Mouse (Mus musculus) adrenal gland, postnatal 14 days (tissue): Measurements from ENCODE around the gene Kpna7. TPM values are rescaled to one million over a fixed set of nuclear protein-coding genes. Genes with fewer than 3 reads are reported as not detected.
"Not testable (repeated sequence)": the region's sequence is repeated elsewhere in the genome, so short reads cannot be mapped to it uniquely, and the experiment has no call there.

Experiments used
- DNase-seq: peaks from one replicate; pipeline ENCODE4 v3.0.0; 2021; ENCODE audit warnings: mixed read lengths
- long read RNA-seq, 2 experiments: library from polyadenylated mRNA; stranded (forward); transcript quantifications; one replicate each; pipeline ENCODE4 v2.0.0; 2021
- total RNA-seq: library from RNA; stranded (reverse); gene quantifications from 2 replicates; pipeline ENCODE4 v1.2.3, GENCODE M21; 2021

Kpna7 gene
- not detected in 2 replicates for total RNA-seq
- long read RNA-seq, experiment 1, partial matches to known transcripts, result 0 of 1 reads
- long read RNA-seq, experiment 1, other reads (novel, unspliced or antisense), result 1 of 1 reads
- long read RNA-seq, experiment 2, partial matches to known transcripts, result 0 of 2 reads
- long read RNA-seq, experiment 2, other reads (novel, unspliced or antisense), result 2 of 2 reads

DNA sequence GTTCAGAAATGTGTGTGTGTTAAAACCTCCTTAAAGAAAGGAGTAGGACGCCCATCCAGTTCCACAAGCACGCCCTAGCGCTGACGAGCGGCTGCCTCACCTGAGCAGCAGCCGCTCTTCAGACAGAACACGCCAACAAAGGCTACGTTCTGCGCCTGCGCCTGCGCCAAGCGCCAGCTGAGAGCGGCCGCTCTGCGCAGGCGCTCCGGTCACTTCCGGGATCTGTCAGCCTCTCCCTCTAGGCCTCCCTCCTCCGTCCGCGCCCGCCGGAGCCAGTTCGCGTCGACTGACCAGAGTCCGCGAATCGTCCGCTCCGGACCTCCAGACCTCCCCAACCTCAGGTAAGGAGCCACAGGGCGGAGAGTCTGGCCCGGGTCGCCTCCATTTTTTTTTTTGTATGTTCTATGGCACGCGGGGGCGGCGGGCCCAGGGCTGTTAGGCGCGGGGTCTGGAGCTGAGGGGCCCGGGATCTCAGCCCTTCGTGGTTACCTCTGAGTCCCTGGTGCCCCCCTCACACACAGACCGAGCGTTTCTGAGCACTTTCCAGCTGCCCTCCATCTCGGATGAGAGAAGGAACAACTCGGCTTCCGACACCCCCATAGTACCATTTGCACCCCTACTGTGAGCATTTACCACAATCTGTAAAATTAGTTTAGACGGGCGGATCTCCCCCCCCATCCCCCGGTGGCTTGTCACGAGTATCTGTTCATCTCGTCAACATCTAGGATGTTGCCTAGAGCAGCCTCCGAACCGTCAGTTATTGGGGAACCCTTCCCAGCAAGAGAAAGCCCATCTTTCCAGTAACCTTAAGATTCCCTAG, at the start of gene Kpna7, which contains the start of gene Arpc1a:
TSS of gene Kpna7 (minus strand) at position 399 of the 820 bp plus-strand sequence.
TSS of gene Arpc1a (plus strand) at position 199 of the 820 bp plus-strand sequence.
- peak; percentile 97 for DNase-seq

GRCm38 (mm10) chr5:145133275-145133674, 49.4 kb upstream of the Kpna7 start:
- not testable (repeated sequence) for DNase-seq

- no peak for DNase-seq
Observed at GRCm38 (mm10) chr5:145130995-145131394, 47.2 kb upstream of the Kpna7 start.

DNA sequence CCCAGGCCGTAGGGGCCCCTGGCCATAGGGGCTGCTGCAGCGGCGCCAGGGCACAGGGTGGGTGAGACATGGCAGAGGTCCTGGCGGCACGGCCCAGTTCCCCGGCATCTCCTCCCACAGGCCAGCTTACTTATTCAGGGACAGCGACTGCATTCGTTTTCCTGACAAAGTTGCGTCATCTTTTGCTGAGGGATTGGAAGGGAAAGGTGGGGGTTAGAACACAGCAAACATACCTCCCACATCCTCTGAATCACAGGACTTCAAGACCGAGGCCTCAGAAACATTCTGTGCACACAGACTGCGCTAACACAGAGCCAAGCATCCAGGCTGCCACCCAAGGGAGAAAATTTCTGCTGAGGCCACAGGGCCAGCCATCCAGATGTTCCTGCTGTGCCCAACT, 46.4 kb upstream of the Kpna7 start:
- DNase-seq, result peak; percentile 74

DNA sequence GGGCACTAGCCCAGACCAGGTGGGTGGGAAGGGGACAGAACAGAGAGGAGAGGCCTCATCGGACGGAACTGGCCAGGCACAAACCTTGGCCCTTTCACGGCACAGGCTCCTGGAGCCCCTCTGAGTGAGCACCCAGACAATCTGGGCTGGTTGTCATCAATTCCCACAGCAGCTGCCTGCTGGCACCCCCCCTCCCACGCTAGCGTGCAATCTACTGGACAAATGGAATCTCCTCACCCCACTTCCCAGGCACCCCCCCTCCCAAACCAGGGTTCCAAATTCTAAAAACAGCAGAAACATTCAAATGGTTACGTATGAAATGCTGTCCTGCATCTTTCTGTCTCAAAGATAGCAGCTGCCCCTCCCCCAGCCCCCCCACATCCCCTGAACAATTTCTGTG, 45.9 kb upstream of the Kpna7 start:
- DNase-seq, result not testable (repeated sequence)

DNA sequence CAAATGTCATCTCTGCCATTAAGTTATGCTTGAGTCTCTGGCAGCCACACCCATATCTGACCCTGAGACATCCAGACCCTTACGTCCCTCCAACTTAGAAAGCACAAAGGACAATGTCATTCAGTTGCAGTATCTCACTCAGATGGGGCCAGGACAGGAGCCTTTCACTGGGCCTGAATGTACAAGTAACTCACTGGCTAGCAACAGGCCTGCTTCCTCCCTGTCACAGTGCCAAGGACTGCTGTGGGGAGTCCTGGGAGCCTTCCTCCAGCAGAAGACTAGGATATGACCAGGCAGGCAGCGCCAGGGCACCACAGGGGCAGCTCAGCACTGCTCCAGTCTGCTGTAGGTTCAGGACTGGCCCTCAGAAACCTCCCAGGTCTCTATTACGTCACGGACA, 45.3 kb upstream of the Kpna7 start:
- peak; percentile 73 for DNase-seq

DNA sequence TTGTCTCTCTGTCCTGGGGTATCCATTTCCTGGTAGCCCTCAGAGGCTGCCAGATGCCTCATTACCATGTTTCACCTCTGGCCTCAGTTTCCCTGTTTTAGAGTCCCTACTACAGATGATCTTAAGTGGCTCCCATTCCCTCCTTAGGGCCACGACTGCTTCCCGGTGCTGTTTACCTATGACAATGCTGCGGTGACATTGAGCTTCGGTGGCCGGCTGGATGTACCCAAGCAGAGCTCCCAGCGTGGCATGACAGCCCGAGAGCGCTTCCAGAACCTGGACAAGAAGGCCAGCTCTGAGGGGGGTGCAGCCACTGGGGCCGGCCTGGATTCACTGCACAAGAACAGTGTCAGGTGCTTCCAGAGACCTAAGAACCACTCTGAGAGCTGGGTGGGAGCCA, 42.8 kb upstream of the Kpna7 start:
- DNase-seq, result no peak

DNA sequence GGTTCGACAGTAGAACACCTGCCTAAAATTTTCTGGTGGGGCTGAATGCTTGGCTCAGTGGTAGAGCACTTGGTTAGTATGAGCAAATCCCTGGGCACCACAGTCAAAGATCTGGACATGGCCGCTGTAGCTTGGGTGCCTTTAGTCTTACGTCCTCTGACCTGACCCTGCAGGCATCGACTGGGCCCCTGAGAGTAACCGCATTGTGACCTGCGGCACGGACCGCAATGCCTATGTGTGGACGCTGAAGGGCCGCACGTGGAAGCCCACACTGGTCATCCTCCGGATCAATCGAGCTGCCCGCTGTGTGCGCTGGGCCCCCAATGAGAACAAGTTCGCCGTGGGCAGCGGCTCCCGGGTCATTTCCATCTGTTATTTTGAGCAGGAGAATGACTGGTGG, 39.6 kb upstream of the Kpna7 start:
- no peak for DNase-seq

DNA sequence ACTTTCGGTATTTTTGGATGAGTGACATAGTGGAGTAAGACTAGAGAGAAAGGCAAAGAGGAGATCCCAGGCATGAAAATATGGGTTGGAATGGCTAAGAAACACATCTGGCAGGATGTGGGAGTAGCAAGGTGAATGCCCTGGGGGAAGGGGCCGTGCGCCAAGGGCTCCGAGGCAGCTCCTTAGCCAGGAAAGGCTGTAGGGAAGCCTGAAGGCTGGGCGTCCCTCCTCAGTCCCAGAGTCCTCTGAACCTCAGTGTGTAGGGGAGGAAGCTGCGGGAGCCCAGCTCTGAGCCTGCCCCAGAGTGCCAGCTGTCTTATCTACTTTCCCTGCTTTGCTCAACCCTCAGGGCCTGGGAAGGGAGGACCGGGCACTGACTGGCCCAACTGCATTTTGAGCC, 37.1 kb upstream of the Kpna7 start:
- peak; percentile 36 for DNase-seq

- DNase-seq, result peak; percentile 52
Observed at GRCm38 (mm10) chr5:145119385-145119784, 35.6 kb upstream of the Kpna7 start.

DNA sequence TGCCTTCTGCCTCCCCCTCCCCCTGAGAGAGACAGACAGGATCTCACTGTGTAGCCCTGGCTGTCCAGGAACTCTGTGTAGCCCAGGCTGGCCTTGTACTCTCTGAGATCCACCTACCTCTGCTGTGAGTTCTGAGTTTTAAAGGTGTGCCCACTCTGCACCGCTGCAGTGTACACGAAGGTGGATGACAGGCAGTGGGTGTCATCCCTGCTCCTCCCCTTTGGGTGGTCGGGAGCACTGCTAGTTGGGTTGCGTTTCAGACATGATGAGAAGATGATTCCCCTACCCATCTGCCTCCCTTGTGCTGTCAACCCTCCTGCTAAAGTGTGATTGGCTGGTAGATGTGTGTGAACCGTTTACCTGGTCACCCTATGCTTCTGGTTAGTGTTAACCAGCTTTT, 34.6 kb upstream of the Kpna7 start:
- no peak for DNase-seq

GRCm38 (mm10) chr5:145118005-145118404, 34.2 kb upstream of the Kpna7 start:
- DNase-seq, result peak; percentile 54

DNA sequence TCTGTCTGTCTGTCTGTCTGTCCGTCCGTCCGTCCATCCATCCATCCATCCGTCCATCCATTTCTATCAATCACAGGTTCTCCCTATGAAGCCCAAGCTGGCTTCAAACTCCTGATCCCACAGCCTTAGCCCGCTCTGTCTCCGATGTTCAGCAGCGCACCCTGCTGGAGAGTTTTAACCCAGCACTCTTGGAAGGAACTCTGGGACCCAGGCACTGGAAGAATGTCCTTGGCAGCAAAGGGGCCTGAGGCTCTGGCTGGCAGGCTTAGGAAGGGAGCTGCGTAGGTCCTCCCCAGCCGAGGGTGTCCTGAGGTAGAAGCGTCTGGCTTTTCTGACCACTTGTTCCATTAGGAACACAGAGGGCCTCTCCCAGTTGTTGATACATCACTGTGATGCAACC, 33.1 kb upstream of the Kpna7 start:
- DNase-seq, result peak; percentile 88

- DNase-seq, result peak; percentile 83
Observed at GRCm38 (mm10) chr5:145116316-145116715, 32.5 kb upstream of the Kpna7 start.

GRCm38 (mm10) chr5:145115736-145116135, 31.9 kb upstream of the Kpna7 start:
- DNase-seq, result no peak

GRCm38 (mm10) chr5:145114606-145115473, 31.0 kb upstream of the Kpna7 start:
- peak; percentile 83 for DNase-seq

GRCm38 (mm10) chr5:145114071-145114605, 30.3 kb upstream of the Kpna7 start, which contains the start of gene Arpc1b:
Arpc1b (plus strand) TSS chr5:145114215.
- DNase-seq, result peak; percentile 90

DNA sequence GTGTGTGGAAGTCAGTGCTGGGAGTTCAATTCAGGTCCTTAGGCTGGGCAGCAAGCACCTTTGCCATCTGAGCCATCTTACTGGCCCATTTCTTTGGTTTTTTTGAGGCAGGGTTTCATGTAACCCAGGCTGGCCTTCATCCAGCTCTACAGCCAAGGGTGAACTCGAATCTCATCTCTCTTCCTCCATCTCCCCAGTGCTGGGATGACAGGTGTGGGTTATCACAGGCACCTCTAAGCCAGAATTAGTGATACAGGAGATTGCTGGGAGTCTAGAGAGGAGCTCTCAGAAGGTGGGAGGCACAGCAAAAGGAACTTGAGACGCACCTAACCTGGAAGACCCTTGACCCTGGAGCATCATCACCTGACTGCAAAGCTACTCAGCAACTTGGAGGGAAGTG, 29.6 kb upstream of the Kpna7 start:
- DNase-seq, result no peak

GRCm38 (mm10) chr5:145112566-145112965, 28.7 kb upstream of the Kpna7 start:
- peak; percentile 50 for DNase-seq

DNA sequence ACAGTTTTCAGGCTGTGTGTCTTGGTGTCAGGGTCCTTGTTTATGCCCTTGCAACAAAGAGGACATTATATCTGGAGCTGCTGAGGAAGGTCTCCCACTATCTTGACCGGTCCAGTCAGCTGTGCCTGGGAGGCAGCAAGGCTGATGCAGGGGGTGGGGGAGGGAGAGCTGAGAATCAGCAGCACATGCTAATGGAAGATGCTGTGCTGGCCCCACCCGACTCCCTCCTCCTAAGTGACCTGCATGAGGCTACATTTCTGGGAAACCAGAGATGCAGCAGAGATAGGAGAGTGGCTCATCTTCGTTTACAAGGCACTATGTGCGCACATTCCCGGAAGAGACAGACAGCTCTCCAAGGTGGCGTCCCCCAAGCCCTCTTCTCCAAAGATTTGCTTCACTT, 26.6 kb upstream of the Kpna7 start:
- DNase-seq, result no peak

DNA sequence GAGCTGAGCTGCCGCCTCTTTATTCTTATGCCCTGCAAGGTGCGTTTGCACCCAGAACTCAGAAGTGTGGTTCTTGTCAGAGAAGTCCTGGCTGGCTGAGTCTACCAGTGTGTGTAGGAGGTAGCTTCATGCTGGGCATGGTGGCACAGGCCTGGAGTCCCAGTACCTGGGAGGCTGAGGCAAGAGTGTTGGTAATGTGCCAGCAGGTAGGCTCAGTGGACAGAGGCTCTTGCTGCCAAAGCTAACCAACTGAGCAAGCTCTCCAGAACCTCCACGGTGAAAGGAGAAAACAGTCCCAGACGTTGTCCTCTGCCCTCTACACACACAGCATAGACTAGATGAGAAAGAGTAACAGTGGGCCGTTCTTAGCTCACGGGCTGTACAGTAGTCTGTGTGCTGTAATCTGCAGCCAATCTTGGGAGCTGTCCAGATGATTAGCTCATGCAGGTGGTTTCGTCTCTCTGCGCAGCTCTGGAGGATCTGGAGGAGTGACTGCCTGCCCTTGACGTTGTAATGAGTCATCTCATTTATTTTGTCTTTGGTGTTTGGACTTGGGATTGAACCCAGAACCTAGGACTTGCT, 22.0 kb upstream of the Kpna7 start:
- DNase-seq, result peak; percentile 52

DNA sequence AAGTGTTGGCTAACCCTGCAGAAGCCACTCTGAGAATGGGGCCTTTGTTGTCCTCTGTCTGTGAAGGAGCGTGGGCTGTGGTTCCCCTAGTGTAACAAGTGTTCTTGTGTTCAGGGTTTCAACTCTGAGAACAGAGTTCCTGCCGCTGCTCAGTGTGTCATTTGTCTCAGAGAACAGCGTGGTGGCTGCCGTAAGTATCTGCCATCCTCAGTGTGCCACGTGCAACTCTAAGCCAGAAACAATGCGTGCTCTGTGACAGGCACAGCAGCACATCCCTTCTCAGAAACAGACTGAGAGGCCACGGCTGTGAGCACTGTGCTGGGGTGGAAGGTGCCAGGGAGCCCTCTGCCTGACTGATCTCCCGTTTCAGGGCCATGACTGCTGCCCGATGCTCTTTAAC, 20.5 kb upstream of the Kpna7 start:
- DNase-seq, result no peak
